Mouse (Mus musculus) C2C12 (cell line): ENCODE results near the gene Cyp2f2.

Experiments
- CEBPB ChIP-seq: IDR thresholded peaks from one replicate; pipeline ENCODE4 v1.6.1; 2011; ENCODE audit warnings: low read depth, mild to moderate bottlenecking, control low read depth, moderate library complexity
- CTCF ChIP-seq: IDR thresholded peaks from one replicate; pipeline ENCODE4 v1.5.1; 2011; ENCODE audit not compliant: control insufficient read depth, insufficient read depth, insufficient read length

DNA sequence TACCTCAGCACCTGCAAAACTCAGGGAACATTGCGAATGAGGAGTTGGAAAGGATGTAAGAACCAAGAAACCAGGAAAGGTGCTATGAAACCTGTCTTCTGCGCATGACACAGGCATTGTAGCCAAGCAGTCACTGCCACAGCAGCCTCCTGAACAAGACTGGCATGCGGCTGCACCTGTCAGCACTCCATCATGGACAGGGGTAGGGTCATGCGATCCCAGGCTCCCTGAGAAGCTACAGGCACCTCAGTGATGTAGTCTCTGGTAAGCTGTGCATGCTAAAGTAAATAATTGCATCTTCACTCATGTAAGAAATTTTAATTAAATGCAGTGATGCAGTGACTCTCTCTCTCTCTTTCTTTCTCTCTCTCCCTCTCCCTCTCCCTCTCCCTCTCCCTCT is 28.7 kb upstream of the Cyp2f2 start:
- TF ChIP-seq CTCF (no peak), CEBPB (no peak)
